Mouse (Mus musculus): ENCODE data around the gene Ank3. TPM values are rescaled to one million over a fixed set of nuclear protein-coding genes. Genes with fewer than 3 reads are reported as not detected.

The Ank3 gene
- total and polyA plus RNA-seq, 3 experiments = 3.2 to 6.7 TPM; not detected in 1

GRCm38 (mm10) chr10:69532169-69532730, 133.7 kb downstream of the Ank3 start:
- Histone ChIP-seq H3K4me3 (ENCODE audit: control insufficient read depth in 1 of 2, insufficient read depth in 1 of 2, low read depth in 2 of 2, low read length in 2 of 2) (no peak overlapping the region), H3K4me1 (ENCODE audit: control insufficient read depth in 1 of 2, insufficient read depth in 2 of 2, low read length in 2 of 2) (no peaks in the 10 kb centered on the region), H3K27me3 (ENCODE audit: control insufficient read depth in 1 of 2, insufficient read depth in 2 of 2, low read length in 2 of 2) (no peaks in the 10 kb centered on the region), H3K9ac (ENCODE audit: control insufficient read depth, low read depth, low read length, poor library complexity, severe bottlenecking) (no peak overlapping the region), H3K36me3 (ENCODE audit: control insufficient read depth in 1 of 2, insufficient read depth in 2 of 2, low read length in 2 of 2) (no peaks in the 10 kb centered on the region), H3K79me2 (ENCODE audit: control insufficient read depth, insufficient read depth, low read length, poor library complexity) (no peaks in the 10 kb centered on the region), H3K27ac (ENCODE audit: control insufficient read depth, low read depth, low read length) (no peak overlapping the region), H3K9me3 (replicated peaks; ENCODE audit: insufficient read depth, low read length) (no peaks in the 10 kb centered on the region)
- no peak for DNase-seq (ENCODE audit: low read depth, low spot score)
- TF ChIP-seq HCFC1 (IDR thresholded peaks at IDR 0.05; ENCODE audit: low read depth, low read length) (no peak), SIN3A (IDR thresholded peaks at IDR 0.05; ENCODE audit: low read length) (no peak), ZKSCAN1 (IDR thresholded peaks at IDR 0.05; ENCODE audit: low read depth, low read length) (no peak), RCOR1 (IDR thresholded peaks at IDR 0.05; ENCODE audit: low read depth, low read length) (no peak), CTCF (IDR thresholded peaks at IDR 0.05 in 2 of 3, conservative IDR thresholded peaks at IDR 0.05 in 1 of 3; ENCODE audit: control insufficient read depth in 1 of 3, insufficient read depth in 1 of 3, low read depth in 2 of 3, low read length in 3 of 3, poor library complexity in 1 of 3, severe bottlenecking in 1 of 3) (no peak), GATA1 (IDR thresholded peaks at IDR 0.05; ENCODE audit: low read depth, low read length) (no peak), MEF2A (IDR thresholded peaks at IDR 0.05; ENCODE audit: extremely low read depth, insufficient replicate concordance, low read depth, low read length, poor library complexity, severe bottlenecking) (no peak), POLR2AphosphoS5 (IDR thresholded peaks at IDR 0.05; ENCODE audit: borderline replicate concordance, low read depth, low read length) (no peak), KAT2A (conservative IDR thresholded peaks at IDR 0.05; ENCODE audit: low read depth, low read length) (no peak), ETS1 (IDR thresholded peaks at IDR 0.05; ENCODE audit: low read depth, low read length) (no peak), MXI1 (IDR thresholded peaks at IDR 0.05; ENCODE audit: low read depth, low read length) (no peak), RAD21 (IDR thresholded peaks at IDR 0.05; ENCODE audit: low read depth, low read length) (no peak), CHD1 (IDR thresholded peaks at IDR 0.05; ENCODE audit: low read depth, low read length) (no peak), ZC3H11A (IDR thresholded peaks at IDR 0.05; ENCODE audit: low read depth, low read length) (no peak), CHD2 (IDR thresholded peaks at IDR 0.05; ENCODE audit: low read length) (no peak)

GRCm38 (mm10) chr10:69533505-69534388, 135.2 kb downstream of the Ank3 start:
- H3K27me3 ChIP-seq (ENCODE audit: control insufficient read depth in 1 of 2, insufficient read depth in 2 of 2, low read length in 2 of 2) = no peaks in the 10 kb centered on the region
- no peak for DNase-seq (ENCODE audit: low read depth, low spot score)
- TF ChIP-seq MXI1 (IDR thresholded peaks at IDR 0.05; ENCODE audit: low read depth, low read length) (no peak), TCF12 (IDR thresholded peaks at IDR 0.05; ENCODE audit: low read depth, low read length) (no peak), E2F4 (IDR thresholded peaks at IDR 0.05; ENCODE audit: borderline replicate concordance, low read depth, low read length) (no peak), ZMIZ1 (IDR thresholded peaks at IDR 0.05; ENCODE audit: low read depth, low read length) (no peak), HCFC1 (IDR thresholded peaks at IDR 0.05; ENCODE audit: low read depth, low read length) (no peak), ELF1 (IDR thresholded peaks at IDR 0.05; ENCODE audit: low read depth, low read length) (no peak)
- no peaks in the 10 kb centered on the region for H3K36me3 ChIP-seq (ENCODE audit: control insufficient read depth in 1 of 2, insufficient read depth in 2 of 2, low read length in 2 of 2)
- no peaks in the 10 kb centered on the region for H3K9me3 ChIP-seq (replicated peaks; ENCODE audit: insufficient read depth, low read length)
- H3K9ac ChIP-seq (ENCODE audit: control insufficient read depth, low read depth, low read length, poor library complexity, severe bottlenecking) = no peak overlapping the region
- no peaks in the 10 kb centered on the region for H3K4me1 ChIP-seq (ENCODE audit: control insufficient read depth in 1 of 2, insufficient read depth in 2 of 2, low read length in 2 of 2)
- no peak overlapping the region for H3K27ac ChIP-seq (ENCODE audit: control insufficient read depth, low read depth, low read length)
- no peak overlapping the region for H3K4me3 ChIP-seq (ENCODE audit: control insufficient read depth in 1 of 2, insufficient read depth in 1 of 2, low read depth in 2 of 2, low read length in 2 of 2)
- H3K79me2 ChIP-seq (ENCODE audit: control insufficient read depth, insufficient read depth, low read length, poor library complexity) = no peaks in the 10 kb centered on the region

All from MEL (cell line).